Mouse (Mus musculus): ENCODE results near the gene Ttbk2. TPM values are rescaled to one million over a fixed set of nuclear protein-coding genes. Genes with fewer than 3 reads are reported as not detected.

The Ttbk2 gene
- polyA plus RNA-seq, 1 experiment = not detected

DNA sequence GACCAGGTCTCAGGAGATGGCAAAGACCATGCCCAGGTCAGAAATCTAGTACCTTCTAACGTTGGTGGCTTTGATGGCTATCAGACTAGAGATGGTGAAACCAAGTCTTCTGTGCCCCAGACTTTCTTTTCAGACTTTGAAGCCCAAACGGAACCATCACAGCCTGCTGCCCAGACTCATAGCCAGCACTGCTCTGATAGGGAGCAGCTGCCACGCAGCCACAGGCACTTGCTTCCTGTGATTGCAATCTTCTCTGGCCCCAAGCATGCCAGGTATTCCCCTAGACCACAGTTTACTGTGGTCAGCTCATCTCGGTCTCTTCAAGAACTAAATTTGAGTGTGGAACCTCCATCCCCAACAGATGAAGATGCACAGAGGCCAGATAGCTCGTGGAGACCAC, 147.7 kb downstream of the Ttbk2 start:
- no peak overlapping the region for H3K4me3 ChIP-seq (ENCODE audit: insufficient read depth, low read depth, low read length)
- 78% methylated on average over 5 of the region's 5 CpGs for WGBS
- TF ChIP-seq POLR2A (IDR thresholded peaks at IDR 0.05; ENCODE audit: insufficient read depth, low read depth, low read length) = no peak
- no peak for TF ChIP-seq CTCF (IDR thresholded peaks at IDR 0.05; ENCODE audit: insufficient read depth, low read depth, low read length)
- no peak overlapping the region for H3K27ac ChIP-seq (ENCODE audit: insufficient read depth, low read depth, low read length)
- no peaks in the 10 kb centered on the region for H3K4me1 ChIP-seq (ENCODE audit: control insufficient read depth, insufficient read depth, low read length)

DNA sequence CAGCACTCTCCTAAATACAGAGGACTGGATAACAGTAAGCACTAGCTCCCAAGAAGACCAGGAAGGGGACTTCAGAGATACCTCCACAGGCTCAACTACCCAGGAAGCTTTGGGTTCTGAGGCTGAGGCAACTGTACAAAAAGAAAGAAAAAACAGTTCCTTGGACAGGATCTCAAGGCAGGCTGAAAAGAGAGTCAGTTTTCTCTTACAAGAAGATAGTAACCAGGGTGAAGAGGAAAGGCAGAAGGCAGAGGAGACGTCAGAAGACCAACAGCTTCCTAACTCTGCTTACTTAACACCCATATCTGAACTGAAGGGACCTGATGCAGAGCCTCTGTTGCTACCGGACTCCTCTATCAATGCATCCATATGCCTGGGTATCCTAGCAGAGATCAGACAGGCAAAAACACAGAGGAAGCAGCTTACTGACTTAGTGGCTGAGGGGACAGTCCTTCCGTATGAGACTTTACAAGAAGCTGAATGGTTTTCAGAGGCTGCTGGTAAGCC, 150.0 kb downstream of the Ttbk2 start:
- Histone ChIP-seq H3K27ac (ENCODE audit: insufficient read depth, low read depth, low read length) (no peak overlapping the region), H3K4me3 (ENCODE audit: insufficient read depth, low read depth, low read length) (no peak overlapping the region), H3K4me1 (ENCODE audit: control insufficient read depth, insufficient read depth, low read length) (no peaks in the 10 kb centered on the region)
- 95% methylated on average over 3 of the region's 3 CpGs for WGBS
- no peak for TF ChIP-seq CTCF (IDR thresholded peaks at IDR 0.05; ENCODE audit: insufficient read depth, low read depth, low read length)
- no peak for TF ChIP-seq POLR2A (IDR thresholded peaks at IDR 0.05; ENCODE audit: insufficient read depth, low read depth, low read length)

DNA sequence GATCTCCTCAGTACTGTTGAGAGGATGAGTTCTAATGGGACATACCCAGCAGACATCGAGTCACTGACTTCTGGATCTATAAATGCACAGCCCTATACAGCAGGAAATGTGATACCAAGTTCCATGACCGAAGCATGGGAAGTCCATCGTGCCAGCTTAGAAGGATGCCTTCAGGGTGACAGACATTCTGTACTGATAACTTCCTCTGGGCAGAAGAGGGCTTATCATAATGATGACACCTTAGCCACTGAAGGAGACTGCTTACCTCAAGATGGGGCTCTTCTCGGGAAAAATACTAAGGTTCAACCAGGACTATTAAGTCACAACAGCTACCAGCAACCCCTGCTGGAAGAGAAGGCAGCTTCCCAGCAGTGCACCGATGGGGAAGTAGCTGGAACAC, 152.6 kb downstream of the Ttbk2 start:
- no peaks in the 10 kb centered on the region for H3K4me1 ChIP-seq (ENCODE audit: control insufficient read depth, insufficient read depth, low read length)
- no peak overlapping the region for H3K27ac ChIP-seq (ENCODE audit: insufficient read depth, low read depth, low read length)
- H3K4me3 ChIP-seq (ENCODE audit: insufficient read depth, low read depth, low read length) = no peak overlapping the region
- WGBS = 87% methylated on average over 5 of the region's 5 CpGs
- no peak for TF ChIP-seq POLR2A (IDR thresholded peaks at IDR 0.05; ENCODE audit: insufficient read depth, low read depth, low read length)
- no peak for TF ChIP-seq CTCF (IDR thresholded peaks at IDR 0.05; ENCODE audit: insufficient read depth, low read depth, low read length)

Other genes starting within 250 kb of the Ttbk2 start
- not detected in 2 replicates for gene Haus2, start 241.2 kb downstream of the Ttbk2 start, polyA plus RNA-seq (2012; ENCODE audit: insufficient read depth, insufficient read length, low replicate concordance, missing spikeins)
- gene Lrrc57, start 241.1 kb downstream of the Ttbk2 start, polyA plus RNA-seq (2012; ENCODE audit: insufficient read depth, insufficient read length, low replicate concordance, missing spikeins) = not detected in 2 replicates
- gene Stard9, start 221.5 kb downstream of the Ttbk2 start, polyA plus RNA-seq (2012; ENCODE audit: insufficient read depth, insufficient read length, low replicate concordance, missing spikeins) = not detected in 2 replicates
- gene Cdan1, start 476 bp downstream of the Ttbk2 start, polyA plus RNA-seq (2012; ENCODE audit: insufficient read depth, insufficient read length, low replicate concordance, missing spikeins) = not detected in 2 replicates
- gene Ubr1, start 120.1 kb upstream of the Ttbk2 start, polyA plus RNA-seq (2012; ENCODE audit: insufficient read depth, insufficient read length, low replicate concordance, missing spikeins) = not detected in 2 replicates
- not detected in 2 replicates for gene Tmem62, start 126.4 kb upstream of the Ttbk2 start, polyA plus RNA-seq (2012; ENCODE audit: insufficient read depth, insufficient read length, low replicate concordance, missing spikeins)
- gene Ccndbp1, start 157.8 kb upstream of the Ttbk2 start, polyA plus RNA-seq (2012; ENCODE audit: insufficient read depth, insufficient read length, low replicate concordance, missing spikeins) = not detected in 2 replicates
- gene Epb42, start 186.5 kb upstream of the Ttbk2 start, polyA plus RNA-seq (2012; ENCODE audit: insufficient read depth, insufficient read length, low replicate concordance, missing spikeins) = not detected in 2 replicates
- not detected in 2 replicates for gene Tgm5, start 235.2 kb upstream of the Ttbk2 start, polyA plus RNA-seq (2012; ENCODE audit: insufficient read depth, insufficient read length, low replicate concordance, missing spikeins)